Mouse (Mus musculus) forebrain, postnatal 0 days (tissue): ENCODE measurements around the gene Rcor1. TPM values are rescaled to one million over a fixed set of nuclear protein-coding genes. Genes with fewer than 3 reads are reported as not detected.

Source experiments
- ATAC-seq: fragments of 200-750 bp; cut with Nextera tagmentation; 2 replicates; pipeline ENCODE4 v1.8.0; 2017; ENCODE audit warnings: mild to moderate bottlenecking, moderate library complexity
- DNase-seq: peaks from one replicate; pipeline ENCODE4 v3.0.0-alpha.2; 2015
- H3K27ac ChIP-seq: fragments of 300-500 bp; sonication (generic); 2 replicates; pipeline ENCODE4 v1.5.1; 2014; ENCODE audit warnings: low read depth, mild to moderate bottlenecking, antibody characterized with exemption, low read length, moderate library complexity, mixed read lengths
- H3K27me3 ChIP-seq: fragments of 300-500 bp; sonication (generic); 2 replicates; pipeline ENCODE4 v1.6.1; 2014; ENCODE audit warnings: mild to moderate bottlenecking, low read length, mixed read lengths; ENCODE audit not compliant: insufficient read depth
- H3K36me3 ChIP-seq: fragments of 300-500 bp; sonication (generic); 2 replicates; pipeline ENCODE4 v1.6.1; 2014; ENCODE audit warnings: mild to moderate bottlenecking, moderate library complexity; ENCODE audit not compliant: insufficient read depth
- H3K4me1 ChIP-seq: fragments of 300-500 bp; sonication (generic); 2 replicates; pipeline ENCODE4 v1.6.1; 2014; ENCODE audit warnings: antibody characterized with exemption; ENCODE audit not compliant: insufficient read depth
- H3K4me2 ChIP-seq: fragments of 300-500 bp; sonication (generic); 2 replicates; pipeline ENCODE4 v1.6.1; 2014; ENCODE audit warnings: low read depth, mild to moderate bottlenecking, moderate library complexity
- H3K4me3 ChIP-seq: fragments of 300-500 bp; sonication (generic); 2 replicates; pipeline ENCODE4 v1.5.1; 2014; ENCODE audit warnings: low read depth, low read length, mixed read lengths
- H3K9ac ChIP-seq: fragments of 300-500 bp; sonication (generic); 2 replicates; pipeline ENCODE4 v1.6.1; 2014; ENCODE audit warnings: mild to moderate bottlenecking
- H3K9me3 ChIP-seq: fragments of 300-500 bp; sonication (generic); 2 replicates; pipeline ENCODE4 v1.6.1; 2016; ENCODE audit warnings: low read length
- CTCF ChIP-seq: sonication (generic); IDR thresholded peaks from 2 replicates; pipeline ENCODE4 v1.5.1; 2016; ENCODE audit warnings: antibody characterized with exemption, control low read depth, low read depth
- WGBS: fragments of 180-500 bp; shearing (Covaris S2); extraction: QIAGEN DNeasy Blood & Tissue Kit; methylation state at CpG from one replicate; pipeline ENCODE4 v1.1.7; 2014; 5-methylcytosine and 5-hydroxymethylcytosine counted together
- polyA plus RNA-seq: library from polyadenylated mRNA; unstranded; fragments of >200 nt; fragmentation: Nextera tagmentation; extraction: Ambion mirVana; gene quantifications from 2 replicates; pipeline ENCODE4 v1.2.1, GENCODE M21; 2015
- total RNA-seq: library from RNA; depleted of rRNA; stranded (reverse); fragments of >200 nt; gene quantifications from 2 replicates; pipeline ENCODE4 v1.2.3, GENCODE M21; 2014

The Rcor1 gene
- total and polyA plus RNA-seq, 2 experiments from 2014 or later: 4.3 to 16.2 TPM

- no peak for TF ChIP-seq CTCF
- Histone ChIP-seq H3K36me3 (no peaks in the 10 kb centered on the region), H3K9ac (no peak overlapping the region), H3K9me3 (no peaks in the 10 kb centered on the region), H3K4me3 (no peak overlapping the region), H3K27ac (no peak overlapping the region), H3K27me3 (no peaks in the 10 kb centered on the region), H3K4me2 (no peak overlapping the region), H3K4me1 (no peaks in the 10 kb centered on the region)
- ATAC-seq (no peak), DNase-seq (no peak)
- 43% methylated on average over 12 of the region's 12 CpGs for WGBS
Measured at GRCm38 (mm10) chr12:110994666-110995065, 44.5 kb upstream of the Rcor1 start.

- ATAC-seq: no peak
- Histone ChIP-seq H3K9me3 (no peaks in the 10 kb centered on the region), H3K36me3 (no peaks in the 10 kb centered on the region), H3K4me2 (no peak overlapping the region), H3K27ac (no peak overlapping the region), H3K4me3 (no peak overlapping the region), H3K4me1 (no peaks in the 10 kb centered on the region), H3K9ac (no peak overlapping the region), H3K27me3 (no peaks in the 10 kb centered on the region)
- no peak for DNase-seq
- 97% methylated on average over 11 of the region's 11 CpGs for WGBS
- no peak for TF ChIP-seq CTCF
Measured at GRCm38 (mm10) chr12:110998092-110998491, 41.1 kb upstream of the Rcor1 start.

- Histone ChIP-seq H3K4me2 (no peak overlapping the region), H3K27ac (no peak overlapping the region), H3K27me3 (no peaks in the 10 kb centered on the region), H3K9me3 (no peaks in the 10 kb centered on the region), H3K4me3 (no peak overlapping the region), H3K4me1 (no peaks in the 10 kb centered on the region), H3K9ac (no peak overlapping the region), H3K36me3 (no peaks in the 10 kb centered on the region)
- TF ChIP-seq CTCF: no peak
- WGBS: 89% methylated on average over 2 of the region's 2 CpGs
- DNase-seq: no peak
- ATAC-seq: no peak
Measured at GRCm38 (mm10) chr12:110999820-111000219, 39.3 kb upstream of the Rcor1 start.

GRCm38 (mm10) chr12:111000956-111001355 is 38.2 kb upstream of the Rcor1 start:
- H3K27ac ChIP-seq: no peak overlapping the region
- no peaks in the 10 kb centered on the region for H3K9me3 ChIP-seq
- DNase-seq: no peak
- H3K4me1 ChIP-seq: no peaks in the 10 kb centered on the region
- ATAC-seq: no peak
- no peak overlapping the region for H3K4me2 ChIP-seq
- no peaks in the 10 kb centered on the region for H3K36me3 ChIP-seq
- H3K4me3 ChIP-seq: no peak overlapping the region
- 94% methylated on average over 7 of the region's 7 CpGs for WGBS
- TF ChIP-seq CTCF: no peak
- no peak overlapping the region for H3K9ac ChIP-seq
- H3K27me3 ChIP-seq: no peaks in the 10 kb centered on the region

GRCm38 (mm10) chr12:111004142-111004541 is 35.0 kb upstream of the Rcor1 start:
- H3K36me3 ChIP-seq: no peaks in the 10 kb centered on the region
- H3K4me3 ChIP-seq: no peak overlapping the region
- H3K9ac ChIP-seq: no peak overlapping the region
- TF ChIP-seq CTCF: no peak
- H3K27ac ChIP-seq: no peak overlapping the region
- no peaks in the 10 kb centered on the region for H3K27me3 ChIP-seq
- no peak for ATAC-seq
- H3K4me2 ChIP-seq: no peak overlapping the region
- no peaks in the 10 kb centered on the region for H3K9me3 ChIP-seq
- no peaks in the 10 kb centered on the region for H3K4me1 ChIP-seq
- no peak for DNase-seq
- 84% methylated on average over 9 of the region's 9 CpGs for WGBS

- H3K27me3 ChIP-seq: no peaks in the 10 kb centered on the region
- no peak for DNase-seq
- no peak overlapping the region for H3K27ac ChIP-seq
- H3K36me3 ChIP-seq: no peaks in the 10 kb centered on the region
- no peaks in the 10 kb centered on the region for H3K9me3 ChIP-seq
- H3K9ac ChIP-seq: no peak overlapping the region
- H3K4me2 ChIP-seq: no peak overlapping the region
- no peak for TF ChIP-seq CTCF
- H3K4me3 ChIP-seq: no peak overlapping the region
- ATAC-seq: no peak
- H3K4me1 ChIP-seq: no peaks in the 10 kb centered on the region
- WGBS: 71% methylated on average over 6 of the region's 6 CpGs
Measured at GRCm38 (mm10) chr12:111005803-111006202, 33.3 kb upstream of the Rcor1 start.

GRCm38 (mm10) chr12:111006339-111006738 is 32.8 kb upstream of the Rcor1 start:
- Histone ChIP-seq H3K27me3 (no peaks in the 10 kb centered on the region), H3K9ac (no peak overlapping the region), H3K4me1 (no peaks in the 10 kb centered on the region), H3K4me2 (no peak overlapping the region), H3K4me3 (no peak overlapping the region), H3K36me3 (no peaks in the 10 kb centered on the region), H3K9me3 (no peaks in the 10 kb centered on the region), H3K27ac (no peak overlapping the region)
- 50% methylated on average over 5 of the region's 5 CpGs for WGBS
- no peak for TF ChIP-seq CTCF
- ATAC-seq (no peak), DNase-seq (no peak)
